Comparison of ENCODE assay signal across 7 mouse cellular contexts in the genomic region with DNA sequence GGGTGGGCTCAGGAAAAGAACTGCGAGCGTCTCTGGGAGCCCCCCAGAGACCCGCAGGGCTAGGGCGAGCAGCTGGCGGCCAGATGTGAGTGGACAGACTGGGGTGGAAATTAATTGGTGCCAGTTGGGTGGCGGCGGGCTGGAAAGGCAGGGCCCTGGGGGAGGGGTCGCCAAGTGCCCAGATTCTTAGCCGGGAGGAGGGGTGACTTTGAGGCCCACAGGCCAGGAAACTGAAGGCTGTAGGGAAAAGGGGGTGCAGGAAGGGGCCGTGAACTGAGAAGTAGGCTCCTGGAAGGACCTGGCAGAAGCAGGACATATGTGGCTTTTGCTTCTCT. TPM values are rescaled to one million over a fixed set of nuclear protein-coding genes. Genes with fewer than 3 reads are reported as not detected.
DNase-seq lines count a peak whose midpoint lies in the region; ATAC-seq and TF ChIP-seq lines count a peak whose summit lies in the region.

No protein-coding gene starts in this region.

- H3K27ac ChIP-seq in ES-Bruce4 (ENCODE audit: insufficient read depth, low read length), result peak overlapping the region; percentile 97
- peak overlapping the region; percentile 98 for H3K27ac ChIP-seq in heart, embryonic 11.5 days (ENCODE audit: low read depth, low read length)
- H3K27ac ChIP-seq in limb, embryonic 14.5 days (replicated peaks; ENCODE audit: low read depth, low read length), result peak overlapping the region; percentile 97
- peak overlapping the region; percentile 78 for H3K27ac ChIP-seq in neural tube, embryonic 14.5 days (ENCODE audit: low read depth, low read length)

- DNase-seq in R1 (ENCODE audit: low read depth, low spot score), result peak; percentile 40
- DNase-seq in limb, embryonic 14.5 days (ENCODE audit: low spot score), result peak; percentile 74
- DNase-seq in cerebellum, postnatal 36 days, result no peak
- no peak for DNase-seq in spleen, postnatal 14 days (ENCODE audit: low spot score in 2 of 2)

- peak overlapping the region; percentile 94 for H3K4me2 ChIP-seq in heart, embryonic 11.5 days
- H3K4me2 ChIP-seq in limb, embryonic 14.5 days (replicated peaks; ENCODE audit: low read depth, low read length, severe bottlenecking), result peak overlapping the region; percentile 75
- H3K4me2 ChIP-seq in neural tube, embryonic 14.5 days (ENCODE audit: low read depth, low read length), result peak overlapping the region; percentile 46

- TF ChIP-seq POLR2A in ES-Bruce4 (IDR thresholded peaks at IDR 0.05; ENCODE audit: insufficient read depth, low read length), result no peak
- no peak for TF ChIP-seq POLR2A in limb, embryonic 14.5 days (IDR thresholded peaks at IDR 0.05; ENCODE audit: borderline replicate concordance, extremely low read depth, insufficient read depth, insufficient read length)

- no peak for TF ChIP-seq CTCF in ES-Bruce4 (IDR thresholded peaks at IDR 0.05; ENCODE audit: low read depth, low read length)

- H3K9me3 ChIP-seq in ES-Bruce4 (replicated peaks; ENCODE audit: control insufficient read depth, insufficient read depth, low read length, poor library complexity, severe bottlenecking), result no peaks in the 10 kb centered on the region
- H3K9me3 ChIP-seq in heart, embryonic 11.5 days (replicated peaks; ENCODE audit: control insufficient read depth, low read length), result no peaks in the 10 kb centered on the region
- no peaks in the 10 kb centered on the region for H3K9me3 ChIP-seq in limb, embryonic 14.5 days (ENCODE audit: control insufficient read depth, low read length)
- no peaks in the 10 kb centered on the region for H3K9me3 ChIP-seq in neural tube, embryonic 14.5 days (ENCODE audit: control insufficient read depth, low read length)

- peaks cover 2% of the 10 kb centered on the region for H3K4me1 ChIP-seq in ES-Bruce4 (ENCODE audit: control insufficient read depth, insufficient read depth, low read length)
- peaks cover 53% of the 10 kb centered on the region for H3K4me1 ChIP-seq in heart, embryonic 11.5 days (ENCODE audit: control insufficient read depth, insufficient read depth, low read length)
- H3K4me1 ChIP-seq in limb, embryonic 14.5 days (ENCODE audit: control insufficient read depth, insufficient read depth, low read length), result peaks cover 55% of the 10 kb centered on the region
- H3K4me1 ChIP-seq in neural tube, embryonic 14.5 days (ENCODE audit: control insufficient read depth, insufficient read depth, low read length), result peaks cover 23% of the 10 kb centered on the region; the same call in 1 of the 2 replicates

- 0 out of 2 replicates have a peak, but pooled peaks have one; percentile 36 for ATAC-seq in heart, embryonic 11.5 days (replicated peaks; ENCODE audit: insufficient number of reproducible peaks, low FRiP score, low TSS enrichment)
- peak; percentile 60 for ATAC-seq in limb, embryonic 14.5 days (ENCODE audit: low FRiP score, low read depth)
- ATAC-seq in neural tube, embryonic 14.5 days (ENCODE audit: low read depth), result no peak

- no peak for TF ChIP-seq EP300 in ES-Bruce4 (IDR thresholded peaks at IDR 0.05; ENCODE audit: insufficient read depth, low read depth, low read length)

- 2% methylated on average over 10 of the region's 10 CpGs for WGBS in heart, embryonic 11.5 days (ENCODE audit: insufficient replicate concordance)
- 1% methylated on average over 10 of the region's 10 CpGs for WGBS in limb, embryonic 14.5 days
- 2% methylated on average over 10 of the region's 10 CpGs for WGBS in neural tube, embryonic 14.5 days

- peak overlapping the region; percentile 98 for H3K9ac ChIP-seq in ES-Bruce4 (ENCODE audit: low read depth, poor library complexity, severe bottlenecking)
- H3K9ac ChIP-seq in heart, embryonic 11.5 days (ENCODE audit: low read depth, low read length), result peak overlapping the region; percentile 82
- peak overlapping the region; percentile 57 for H3K9ac ChIP-seq in limb, embryonic 14.5 days (ENCODE audit: low read depth, low read length, severe bottlenecking)
- peak overlapping the region; percentile 42 for H3K9ac ChIP-seq in neural tube, embryonic 14.5 days (replicated peaks; ENCODE audit: low read depth, low read length)

- H3K27me3 ChIP-seq in ES-Bruce4 (ENCODE audit: control insufficient read depth, insufficient read depth, low read length, poor library complexity, severe bottlenecking), result no peaks in the 10 kb centered on the region
- no peaks in the 10 kb centered on the region for H3K27me3 ChIP-seq in heart, embryonic 11.5 days (ENCODE audit: control insufficient read depth, insufficient read depth, low read length)
- no peaks in the 10 kb centered on the region for H3K27me3 ChIP-seq in limb, embryonic 14.5 days (ENCODE audit: control insufficient read depth, insufficient read depth, low read length)
- H3K27me3 ChIP-seq in neural tube, embryonic 14.5 days (ENCODE audit: control insufficient read depth, insufficient read depth, low read length), result no peaks in the 10 kb centered on the region

- H3K4me3 ChIP-seq in ES-Bruce4 (ENCODE audit: low read depth, low read length), result peak overlapping the region; percentile 90
- H3K4me3 ChIP-seq in heart, embryonic 11.5 days (ENCODE audit: low read depth, low read length), result peak overlapping the region; percentile 47
- peak overlapping the region; percentile 35 for H3K4me3 ChIP-seq in limb, embryonic 14.5 days (replicated peaks; ENCODE audit: low read length)
- peak overlapping the region; percentile 28 for H3K4me3 ChIP-seq in neural tube, embryonic 14.5 days (ENCODE audit: low read depth, low read length)

- peaks cover 21% of the 10 kb centered on the region for H3K36me3 ChIP-seq in ES-Bruce4 (ENCODE audit: control insufficient read depth, insufficient read depth, low read length, poor library complexity, severe bottlenecking)
- H3K36me3 ChIP-seq in heart, embryonic 11.5 days (ENCODE audit: control insufficient read depth, insufficient read depth, low read length), result no peaks in the 10 kb centered on the region
- no peaks in the 10 kb centered on the region for H3K36me3 ChIP-seq in limb, embryonic 14.5 days (ENCODE audit: control insufficient read depth, insufficient read depth, low read length)
- no peaks in the 10 kb centered on the region for H3K36me3 ChIP-seq in neural tube, embryonic 14.5 days (ENCODE audit: control insufficient read depth, insufficient read depth, low read length)

RNA-seq across cellular contexts. Expression of a gene that starts 6.5 kb away (rescaled TPM):
- 42.8 and 44.8 TPM in 2 replicates for polyA plus RNA-seq in ES-Bruce4 (2011; ENCODE audit: insufficient read depth, insufficient read length, low read depth, missing spikeins)
- polyA plus RNA-seq in heart, embryonic 11.5 days (2014; fragmentation: Nextera tagmentation; extraction: Ambion mirVana), result 52.3 and 55.9 TPM in 2 replicates
- 33.3 and 38.2 TPM in 2 replicates for polyA plus RNA-seq in limb, embryonic 14.5 days (2012; rRNA removed)
- polyA plus RNA-seq in limb, embryonic 14.5 days (2014; fragmentation: Nextera tagmentation; extraction: Ambion mirVana), result 66.0 and 70.1 TPM in 2 replicates
- polyA plus RNA-seq in neural tube, embryonic 14.5 days (2014; fragmentation: Nextera tagmentation; extraction: Ambion mirVana), result 14.4 and 20.9 TPM in 2 replicates

RNA-seq across cellular contexts. Expression of a gene that starts 29.9 kb away (rescaled TPM):
- 77.6 and 79.8 TPM in 2 replicates for polyA plus RNA-seq in ES-Bruce4 (2011; ENCODE audit: insufficient read depth, insufficient read length, low read depth, missing spikeins)
- 49.7 and 51.6 TPM in 2 replicates for polyA plus RNA-seq in heart, embryonic 11.5 days (2014; fragmentation: Nextera tagmentation; extraction: Ambion mirVana)
- polyA plus RNA-seq in limb, embryonic 14.5 days (2012; rRNA removed), result 144 and 158 TPM in 2 replicates
- polyA plus RNA-seq in limb, embryonic 14.5 days (2014; fragmentation: Nextera tagmentation; extraction: Ambion mirVana), result 71.0 and 71.7 TPM in 2 replicates
- polyA plus RNA-seq in neural tube, embryonic 14.5 days (2014; fragmentation: Nextera tagmentation; extraction: Ambion mirVana), result 59.8 and 70.2 TPM in 2 replicates

RNA-seq across cellular contexts. Expression of a gene that starts 31.5 kb away (rescaled TPM):
- 89.7 and 97.9 TPM in 2 replicates for polyA plus RNA-seq in ES-Bruce4 (2011; ENCODE audit: insufficient read depth, insufficient read length, low read depth, missing spikeins)
- polyA plus RNA-seq in heart, embryonic 11.5 days (2014; fragmentation: Nextera tagmentation; extraction: Ambion mirVana), result 19.1 and 19.6 TPM in 2 replicates
- 68.8 and 86.2 TPM in 2 replicates for polyA plus RNA-seq in limb, embryonic 14.5 days (2012; rRNA removed)
- polyA plus RNA-seq in limb, embryonic 14.5 days (2014; fragmentation: Nextera tagmentation; extraction: Ambion mirVana), result 18.5 and 19.8 TPM in 2 replicates
- 15.3 and 16.6 TPM in 2 replicates for polyA plus RNA-seq in neural tube, embryonic 14.5 days (2014; fragmentation: Nextera tagmentation; extraction: Ambion mirVana)

RNA-seq across cellular contexts. Expression of a gene that starts 45.1 kb away (rescaled TPM):
- not detected in 2 replicates for polyA plus RNA-seq in ES-Bruce4 (2011; ENCODE audit: insufficient read depth, insufficient read length, low read depth, missing spikeins)
- polyA plus RNA-seq in heart, embryonic 11.5 days (2014; fragmentation: Nextera tagmentation; extraction: Ambion mirVana), result 19.5 and 22.9 TPM in 2 replicates
- polyA plus RNA-seq in limb, embryonic 14.5 days (2012; rRNA removed), result 7.1 and 7.6 TPM in 2 replicates
- 5.6 and 6.2 TPM in 2 replicates for polyA plus RNA-seq in limb, embryonic 14.5 days (2014; fragmentation: Nextera tagmentation; extraction: Ambion mirVana)
- polyA plus RNA-seq in neural tube, embryonic 14.5 days (2014; fragmentation: Nextera tagmentation; extraction: Ambion mirVana), result 1.3 and 3.6 TPM in 2 replicates

Comparison
In these comparisons a context has a peak if more than half of its experiments do, and no peak if none do; other contexts are left out.
1. H3K4me3 ChIP-seq: peak in every context shown above with its lines; median percentile 90 in ES-Bruce4; 47 in heart, embryonic 11.5 days; 35 in limb, embryonic 14.5 days; 28 in neural tube, embryonic 14.5 days.
2. H3K9ac ChIP-seq: peak in every context shown above with its lines; median percentile 98 in ES-Bruce4; 82 in heart, embryonic 11.5 days; 57 in limb, embryonic 14.5 days; 42 in neural tube, embryonic 14.5 days.
3. DNase-seq: peak in R1 (single experiment) and limb, embryonic 14.5 days (single experiment); none in cerebellum, postnatal 36 days (0 of 2) and spleen, postnatal 14 days (0 of 2).
4. Peak in every context shown above with its lines, with median percentiles within 50 percentile points of each other: H3K27ac ChIP-seq and H3K4me2 ChIP-seq.